Mouse (Mus musculus) limb, embryonic 12.5 days (tissue): ENCODE measurements around the gene Ddx25. TPM values are rescaled to one million over a fixed set of nuclear protein-coding genes. Genes with fewer than 3 reads are reported as not detected.

ENCODE experiments used
- ATAC-seq: fragments of 200-750 bp; cut with Nextera tagmentation; 2 replicates; pipeline ENCODE4 v1.8.0; 2017; ENCODE audit warnings: low read depth, moderate TSS enrichment; ENCODE audit not compliant: insufficient number of reproducible peaks, insufficient read depth, low FRiP score, low TSS enrichment
- H3K27ac ChIP-seq: fragments of 300-500 bp; sonication (generic); 2 replicates; pipeline ENCODE4 v1.5.1; 2016; ENCODE audit warnings: mild to moderate bottlenecking, moderate library complexity
- H3K27me3 ChIP-seq: fragments of 300-500 bp; sonication (generic); 2 replicates; pipeline ENCODE4 v1.6.1; 2016; ENCODE audit warnings: mild to moderate bottlenecking, moderate library complexity
- H3K36me3 ChIP-seq: fragments of 300-500 bp; sonication (generic); 2 replicates; pipeline ENCODE4 v1.6.1; 2016; ENCODE audit warnings: mild to moderate bottlenecking, moderate library complexity
- H3K4me1 ChIP-seq: fragments of 300-500 bp; sonication (generic); replicated peaks from 2 replicates; pipeline ENCODE4 v1.6.1; 2016
- H3K4me2 ChIP-seq: fragments of 300-500 bp; sonication (generic); 2 replicates; pipeline ENCODE4 v1.6.1; 2016; ENCODE audit warnings: mild to moderate bottlenecking, moderate library complexity
- H3K4me3 ChIP-seq: fragments of 300-500 bp; sonication (generic); replicated peaks from 2 replicates; pipeline ENCODE4 v1.5.1; 2016; ENCODE audit warnings: mild to moderate bottlenecking
- H3K9ac ChIP-seq: fragments of 300-500 bp; sonication (generic); replicated peaks from 2 replicates; pipeline ENCODE4 v1.6.1; 2016; ENCODE audit warnings: mild to moderate bottlenecking, moderate library complexity
- H3K9me3 ChIP-seq: fragments of 300-500 bp; sonication (generic); 2 replicates; pipeline ENCODE4 v1.6.1; 2016; ENCODE audit warnings: mild to moderate bottlenecking, moderate library complexity
- WGBS: fragments of 180-500 bp; shearing (Covaris S2); methylation state at CpG from one replicate; pipeline ENCODE4 v1.1.7; 2016; 5-methylcytosine and 5-hydroxymethylcytosine counted together
- polyA plus RNA-seq: library from polyadenylated mRNA; unstranded; fragments of >200 nt; fragmentation: Nextera tagmentation; extraction: Ambion mirVana; gene quantifications from 2 replicates; pipeline ENCODE4 v1.2.1, GENCODE M21; 2016

The Ddx25 gene
- polyA plus RNA-seq, 1 experiment from 2014 or later: 5.1 TPM

DNA sequence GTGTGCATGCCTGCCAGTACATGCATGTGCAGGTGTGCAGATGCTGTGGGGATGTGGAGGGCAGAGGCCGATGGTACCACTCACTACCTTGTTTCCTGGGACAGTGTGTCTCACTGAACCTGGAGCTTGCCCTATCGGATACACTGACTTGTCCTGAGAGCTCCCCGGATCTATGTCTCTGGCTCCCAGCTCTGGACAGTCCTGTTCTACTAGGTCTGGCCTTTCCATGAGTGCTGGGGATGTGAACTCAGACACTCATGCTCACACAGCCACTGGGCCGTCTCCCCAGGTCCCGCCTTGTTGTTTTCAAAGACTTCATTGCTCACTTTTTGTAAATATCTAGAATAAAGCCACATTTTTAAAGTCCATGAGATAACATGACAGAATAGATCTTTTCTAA, 17.3 kb downstream of the Ddx25 start:
- 79% methylated on average over 5 of the region's 5 CpGs for WGBS
- H3K36me3 ChIP-seq: no peaks in the 10 kb centered on the region

GRCm38 (mm10) chr9:35539001-35539750, 19.2 kb downstream of the Ddx25 start:
- no peaks in the 10 kb centered on the region for H3K9me3 ChIP-seq
- peaks cover 3% of the 10 kb centered on the region; the same call in 1 of the 2 replicates for H3K27me3 ChIP-seq
- H3K4me3 ChIP-seq: no peak overlapping the region
- ATAC-seq: no peak
- H3K27ac ChIP-seq: no peak overlapping the region
- H3K9ac ChIP-seq: no peak overlapping the region
- H3K4me2 ChIP-seq: no peak overlapping the region
- WGBS: 81% methylated on average over 13 of the region's 13 CpGs
- peaks cover 20% of the 10 kb centered on the region for H3K4me1 ChIP-seq
- H3K36me3 ChIP-seq: no peaks in the 10 kb centered on the region

More for the DNA sequence above, 17.3 kb downstream of the Ddx25 start:
- Histone ChIP-seq H3K9ac (0 out of 2 replicates have a peak overlapping the region, but pooled peaks have one; percentile 6), H3K4me2 (no peak overlapping the region), H3K27me3 (peaks cover 3% of the 10 kb centered on the region; the same call in 1 of the 2 replicates), H3K27ac (no peak overlapping the region), H3K4me1 (peaks cover 18% of the 10 kb centered on the region), H3K4me3 (no peak overlapping the region), H3K9me3 (no peaks in the 10 kb centered on the region)
- ATAC-seq: no peak

- H3K9ac ChIP-seq: no peak overlapping the region
- peaks cover 44% of the 10 kb centered on the region for H3K4me1 ChIP-seq
- ATAC-seq: no peak
- no peaks in the 10 kb centered on the region for H3K27me3 ChIP-seq
- no peaks in the 10 kb centered on the region for H3K36me3 ChIP-seq
- 74% methylated on average over 4 of the region's 4 CpGs for WGBS
- no peak overlapping the region for H3K4me3 ChIP-seq
- no peak overlapping the region for H3K4me2 ChIP-seq
- no peak overlapping the region for H3K27ac ChIP-seq
- H3K9me3 ChIP-seq: no peaks in the 10 kb centered on the region
These were observed 22.5 kb downstream of the Ddx25 start for GRCm38 (mm10) chr9:35535876-35536275.

GRCm38 (mm10) chr9:35535110-35535509, 23.2 kb downstream of the Ddx25 start:
- Histone ChIP-seq H3K4me2 (no peak overlapping the region), H3K4me3 (no peak overlapping the region), H3K36me3 (no peaks in the 10 kb centered on the region), H3K9ac (no peak overlapping the region), H3K27ac (peak overlapping the region; percentile 57; the same call in 1 of the 2 replicates), H3K4me1 (peaks cover 52% of the 10 kb centered on the region), H3K9me3 (no peaks in the 10 kb centered on the region), H3K27me3 (no peaks in the 10 kb centered on the region)
- WGBS: 8% methylated on average over 2 of the region's 2 CpGs
- ATAC-seq: peak; percentile 76

DNA sequence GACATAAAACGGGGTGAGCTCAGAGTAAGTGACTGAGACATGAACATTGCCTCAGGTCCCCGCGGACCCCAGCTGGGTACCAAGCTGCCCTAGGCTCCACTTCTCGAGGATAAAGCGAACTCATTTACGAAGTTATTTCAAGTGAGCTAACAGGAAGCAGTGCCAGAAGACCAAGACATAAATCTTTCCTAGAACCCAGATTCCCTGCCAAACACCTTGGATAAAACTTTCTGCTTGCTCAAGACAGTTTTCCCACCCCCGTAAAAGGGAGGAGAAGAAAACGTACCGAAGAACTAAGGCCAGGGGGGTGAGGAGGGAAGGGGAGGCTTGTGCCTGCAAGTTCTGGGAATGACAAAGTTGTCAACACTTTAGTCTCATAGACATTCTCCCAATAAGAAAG, 25.1 kb downstream of the Ddx25 start:
- ATAC-seq: no peak
- Histone ChIP-seq H3K27me3 (no peaks in the 10 kb centered on the region), H3K9ac (no peak overlapping the region), H3K4me2 (no peak overlapping the region), H3K36me3 (no peaks in the 10 kb centered on the region), H3K4me1 (peaks cover 65% of the 10 kb centered on the region), H3K9me3 (no peaks in the 10 kb centered on the region), H3K4me3 (no peak overlapping the region), H3K27ac (peak overlapping the region; percentile 50; the same call in 1 of the 2 replicates)
- 17% methylated on average over 9 of the region's 9 CpGs for WGBS

DNA sequence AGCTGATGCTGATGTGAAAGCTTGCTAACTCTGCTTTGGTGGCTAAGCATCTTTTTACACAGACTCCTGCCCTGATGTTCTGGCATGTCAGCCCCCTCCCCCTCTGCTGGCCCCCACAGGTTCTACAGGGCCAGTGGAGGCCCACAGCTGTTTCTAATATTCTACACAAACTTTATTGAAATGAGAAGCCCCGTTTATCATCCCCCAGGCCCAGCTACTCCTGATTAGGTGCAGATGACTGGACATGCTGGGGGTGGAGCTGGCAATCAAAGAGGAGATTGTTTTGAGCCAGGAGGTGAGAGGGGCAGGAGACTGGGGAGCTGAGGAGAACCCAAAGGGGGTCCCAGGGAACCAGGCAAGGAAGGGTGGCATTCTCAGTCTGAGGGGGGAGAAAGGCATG, 28.5 kb downstream of the Ddx25 start:
- Histone ChIP-seq H3K9ac (no peak overlapping the region; the same call in 1 of the 2 replicates), H3K27me3 (no peaks in the 10 kb centered on the region), H3K4me2 (peak overlapping the region; percentile 35), H3K27ac (peak overlapping the region; percentile 82), H3K9me3 (no peaks in the 10 kb centered on the region), H3K4me3 (no peak overlapping the region), H3K36me3 (no peaks in the 10 kb centered on the region), H3K4me1 (peaks cover 55% of the 10 kb centered on the region)
- ATAC-seq: peak; percentile 57
- WGBS: 5% methylated on average over 1 of the region's 1 CpGs

DNA sequence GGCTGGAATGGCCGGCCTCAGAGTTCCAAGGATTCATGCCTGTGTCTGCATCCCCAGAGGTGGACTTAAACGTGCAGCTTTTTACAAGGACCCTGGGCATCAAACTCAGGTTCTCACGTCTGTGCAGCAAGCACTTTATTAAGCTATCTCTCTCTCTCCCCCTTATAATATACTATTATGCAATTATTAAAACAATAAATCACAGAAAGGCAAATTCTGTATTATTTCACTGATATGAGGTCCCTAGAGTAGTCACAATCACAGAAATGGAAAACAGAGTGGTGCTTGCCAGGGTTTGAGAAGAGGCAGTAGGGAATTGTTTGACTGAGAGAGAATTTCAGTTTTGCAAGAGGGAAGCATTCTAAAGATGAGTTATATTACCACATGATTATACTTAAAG, 29.2 kb downstream of the Ddx25 start:
- Histone ChIP-seq H3K27ac (peak overlapping the region; percentile 57; the same call in 1 of the 2 replicates), H3K27me3 (no peaks in the 10 kb centered on the region), H3K4me2 (no peak overlapping the region), H3K4me3 (no peak overlapping the region), H3K4me1 (peaks cover 60% of the 10 kb centered on the region), H3K9me3 (no peaks in the 10 kb centered on the region), H3K9ac (no peak overlapping the region), H3K36me3 (no peaks in the 10 kb centered on the region)
- ATAC-seq: no peak
- WGBS: 15% methylated on average over 3 of the region's 3 CpGs

DNA sequence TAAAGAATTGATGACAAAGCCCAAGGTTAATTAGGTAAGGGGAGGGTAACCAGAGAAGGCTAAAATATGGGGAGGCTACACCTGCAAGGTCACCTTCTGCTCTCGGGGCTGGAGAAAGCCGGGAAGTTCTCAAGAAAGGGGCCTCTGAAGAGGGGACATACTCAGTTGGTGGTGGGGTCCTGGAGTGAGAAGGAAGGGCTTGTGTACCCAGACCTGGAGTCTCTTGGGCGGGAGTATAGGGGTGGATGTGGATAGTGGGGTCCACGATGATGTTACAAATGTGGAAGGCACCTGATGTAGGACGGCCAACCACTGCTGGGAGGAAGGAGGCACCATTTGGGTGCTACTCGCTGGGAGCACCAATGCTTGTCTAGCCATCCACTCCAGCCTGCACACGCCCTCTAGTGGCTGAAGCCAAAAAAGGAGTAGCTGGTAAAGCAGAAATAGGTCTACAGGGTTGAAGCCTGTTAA, 34.4 kb downstream of the Ddx25 start:
- Histone ChIP-seq H3K36me3 (no peaks in the 10 kb centered on the region), H3K4me2 (peak overlapping the region; percentile 32; the same call in 1 of the 2 replicates), H3K9ac (no peak overlapping the region), H3K4me3 (no peak overlapping the region), H3K9me3 (no peaks in the 10 kb centered on the region), H3K4me1 (peaks cover 50% of the 10 kb centered on the region), H3K27me3 (no peaks in the 10 kb centered on the region), H3K27ac (peak overlapping the region; percentile 80)
- ATAC-seq: peak; percentile 78
- WGBS: 14% methylated on average over 7 of the region's 7 CpGs

GRCm38 (mm10) chr9:35523541-35523940, 34.8 kb downstream of the Ddx25 start:
- Histone ChIP-seq H3K4me2 (peak overlapping the region; percentile 32; the same call in 1 of the 2 replicates), H3K36me3 (no peaks in the 10 kb centered on the region), H3K27ac (peak overlapping the region; percentile 80), H3K27me3 (no peaks in the 10 kb centered on the region), H3K9ac (no peak overlapping the region; the same call in 1 of the 2 replicates), H3K9me3 (no peaks in the 10 kb centered on the region), H3K4me1 (peaks cover 45% of the 10 kb centered on the region), H3K4me3 (no peak overlapping the region)
- peak; percentile 76; the same call in 1 of the 2 replicates for ATAC-seq
- 23% methylated on average over 5 of the region's 5 CpGs for WGBS

DNA sequence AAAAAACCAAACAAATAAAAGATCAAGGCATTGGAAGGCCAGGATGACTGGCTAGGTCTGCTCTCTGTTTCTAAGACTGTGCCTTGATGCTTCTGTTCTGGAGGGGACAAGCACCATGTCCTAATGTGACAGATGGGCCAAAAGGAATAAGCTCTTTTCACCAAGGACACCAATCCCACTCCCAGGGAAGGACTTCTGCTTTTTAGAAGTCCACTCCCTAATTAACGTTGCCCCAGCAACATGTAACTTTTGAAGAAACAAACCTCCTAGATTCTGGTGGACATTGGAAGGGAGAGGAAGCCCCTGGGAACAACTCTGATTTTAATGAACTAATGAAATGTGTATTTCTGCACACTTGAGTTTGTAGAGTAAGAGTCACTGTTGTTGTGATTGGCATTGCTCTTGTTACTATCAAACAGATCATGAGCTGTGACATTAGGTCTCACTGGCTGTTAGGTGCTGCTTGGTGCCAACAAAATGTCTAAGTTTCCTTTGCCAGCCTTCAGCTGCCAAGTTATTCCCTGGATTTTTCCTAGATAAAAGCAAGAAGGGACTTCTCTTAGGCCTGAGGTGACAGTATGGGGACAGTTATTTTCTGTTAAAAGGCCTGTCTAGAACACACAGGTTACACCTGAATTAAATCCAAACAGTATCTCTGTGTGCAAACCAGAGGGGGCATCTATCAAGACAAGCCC, 35.4 kb downstream of the Ddx25 start:
- H3K27me3 ChIP-seq: no peaks in the 10 kb centered on the region
- no peak for ATAC-seq
- peak overlapping the region; percentile 80 for H3K27ac ChIP-seq
- 0 out of 2 replicates have a peak overlapping the region, but pooled peaks have one; percentile 32 for H3K4me2 ChIP-seq
- H3K4me1 ChIP-seq: peaks cover 40% of the 10 kb centered on the region
- H3K4me3 ChIP-seq: no peak overlapping the region
- no peaks in the 10 kb centered on the region for H3K9me3 ChIP-seq
- no peak overlapping the region; the same call in 1 of the 2 replicates for H3K9ac ChIP-seq
- WGBS: 79% methylated on average over 1 of the region's 1 CpGs
- H3K36me3 ChIP-seq: no peaks in the 10 kb centered on the region

- 57% methylated on average over 2 of the region's 2 CpGs for WGBS
- peaks cover 39% of the 10 kb centered on the region for H3K4me1 ChIP-seq
- H3K27ac ChIP-seq: no peak overlapping the region
- no peak overlapping the region for H3K4me2 ChIP-seq
- no peak overlapping the region for H3K4me3 ChIP-seq
- no peaks in the 10 kb centered on the region for H3K36me3 ChIP-seq
- H3K27me3 ChIP-seq: no peaks in the 10 kb centered on the region
- no peak for ATAC-seq
- no peak overlapping the region for H3K9ac ChIP-seq
- H3K9me3 ChIP-seq: no peaks in the 10 kb centered on the region
These were observed 36.1 kb downstream of the Ddx25 start for GRCm38 (mm10) chr9:35522241-35522640.
